Mouse (Mus musculus) adrenal gland, adult 2 months (tissue): ENCODE data around the gene Cst10. TPM values are rescaled to one million over a fixed set of nuclear protein-coding genes. Genes with fewer than 3 reads are reported as not detected.
A peak's percentile ranks its signal among the peaks of the same experiment; 100 is the strongest.

ENCODE experiments used
- DNase-seq: peaks from one replicate; pipeline ENCODE4 v3.0.0; 2021
- long read RNA-seq: library from polyadenylated mRNA; stranded (forward); transcript quantifications from one replicate; pipeline ENCODE4 v2.0.0, GENCODE M21; 2021
- polyA plus RNA-seq: library from polyadenylated mRNA; depleted of rRNA; stranded (reverse); fragments of >200 nt; gene quantifications from 2 replicates; pipeline ENCODE4 v1.2.3, GENCODE M21; 2012; rRNA removed
- total RNA-seq, 2 experiments: library from RNA; stranded (reverse); gene quantifications; 2 replicates each; pipeline ENCODE4 v1.2.3; 2021

The Cst10 gene
- not detected for total RNA-seq
- polyA plus RNA-seq: not detected in 2 replicates
- long read RNA-seq: 0 reads

DNA sequence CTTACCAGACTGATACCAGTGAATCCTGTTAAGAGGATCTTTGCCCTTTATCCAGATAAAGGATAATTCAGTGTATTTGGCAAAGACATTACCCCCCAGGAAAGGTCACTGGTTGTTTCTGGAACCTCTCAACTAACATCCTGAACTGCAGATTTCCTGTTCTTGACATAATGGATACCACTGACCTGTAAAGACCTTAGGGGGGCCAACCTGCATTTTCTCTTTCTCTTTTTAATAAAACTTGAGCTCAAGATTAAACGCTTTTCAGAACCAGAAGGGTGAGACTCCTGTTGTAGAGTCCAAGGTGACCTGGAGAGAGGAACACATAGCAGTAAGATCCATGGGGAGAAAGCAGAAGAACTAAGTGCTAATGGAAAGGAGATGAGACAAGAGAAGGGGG is at the start of gene Cst10:
Gene Cst10, plus strand, starts transcription at position 301 of the 400 bp plus-strand sequence.
- no peak for DNase-seq

DNA sequence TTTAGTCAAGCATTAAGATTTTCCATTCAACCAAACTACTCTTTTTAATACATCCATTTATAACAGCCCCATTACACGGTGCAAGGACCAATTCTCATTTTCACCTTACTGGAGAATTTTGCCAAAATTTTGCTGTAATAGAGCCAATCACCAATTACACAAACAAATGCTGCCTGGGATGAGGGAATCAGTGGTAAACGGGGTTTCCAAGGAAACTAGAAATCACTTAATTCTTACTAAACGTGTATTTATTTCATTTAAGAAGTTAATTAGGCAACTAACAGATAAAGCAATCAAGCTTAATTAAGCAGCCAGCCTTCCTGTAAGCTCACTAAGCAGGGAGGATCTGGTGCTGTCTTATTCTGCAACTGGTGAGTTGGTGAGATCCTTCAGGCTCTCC is 11.9 kb upstream of the Cst10 start:
- no peak for DNase-seq

DNA sequence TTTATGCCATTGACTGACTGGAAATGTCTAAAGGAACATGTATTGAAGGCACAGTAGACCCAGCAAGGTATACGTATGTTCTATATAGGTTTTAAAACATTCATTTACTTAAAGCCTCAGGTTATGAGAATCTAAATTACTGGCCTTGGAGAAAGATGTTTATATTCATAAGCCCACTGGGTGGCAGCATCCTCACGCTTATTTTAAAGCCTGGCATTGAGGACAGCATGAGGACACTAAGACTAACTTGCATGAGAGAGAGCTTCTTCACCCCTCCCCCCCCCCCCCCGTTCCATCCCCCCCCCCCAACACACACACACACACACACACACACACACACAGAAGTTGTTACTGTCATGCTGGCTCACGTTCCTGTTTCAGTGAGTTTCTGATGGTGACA is 17.7 kb downstream of the Cst10 start:
- peak; percentile 10 for DNase-seq
